ENCODE assay signal across 13 mouse cellular contexts in genomic region chr2:36035413-36036081, GRCm38 (mm10). TPM values are rescaled to one million over a fixed set of nuclear protein-coding genes. Genes with fewer than 3 reads are reported as not detected.
DNase-seq lines count a peak whose midpoint lies in the region; ATAC-seq lines count a peak whose summit lies in the region.
"Had no signal": no experiment of that assay in that cellular context is flagged by ENCODE, and none has a peak within 500 bp of the region (broad histone marks: within the 10 kb centered on the region; RNA-seq: fewer than 3 reads in every experiment).

No protein-coding gene starts in this region.

- peak overlapping the region; percentile 68 for H3K27ac ChIP-seq in kidney, embryonic 15.5 days
- H3K27ac ChIP-seq: layer of hippocampus, adult 2 months had no signal

- H3K4me2 ChIP-seq in kidney, embryonic 15.5 days, result no peak overlapping the region

- H3K4me1 ChIP-seq in kidney, embryonic 15.5 days, result peaks cover 19% of the 10 kb centered on the region

- H3K27me3 ChIP-seq in kidney, embryonic 15.5 days, result no peaks in the 10 kb centered on the region

- no peak overlapping the region for H3K4me3 ChIP-seq in kidney, embryonic 15.5 days (replicated peaks)
- H3K4me3 ChIP-seq: layer of hippocampus, adult 2 months had no signal

- H3K36me3 ChIP-seq in kidney, embryonic 15.5 days, result peaks cover 49% of the 10 kb centered on the region

- intact Hi-C loops in left cerebral cortex, postnatal 10 days (cut with DNase I), result no loop called here

- 45% methylated on average over 11 of the region's 11 CpGs for WGBS in kidney, embryonic 15.5 days

- no peak overlapping the region for H3K9ac ChIP-seq in kidney, embryonic 15.5 days

- no peak for DNase-seq in kidney, adult 9 months
- DNase-seq in heart, postnatal 4 days, result peak; percentile 42
- DNase-seq in left cerebral cortex, postnatal 10 days (ENCODE audit: extremely low spot score in 1 of 2, low spot score in 2 of 2), result no peak
- no peak for DNase-seq in cerebellum, postnatal 25 days
- DNase-seq: cerebellum, postnatal 36 days; thymus, postnatal 36 days had no signal

- H3K9me3 ChIP-seq in kidney, embryonic 15.5 days (replicated peaks), result no peaks in the 10 kb centered on the region

- 0 out of 2 replicates have a peak, but pooled peaks have one; percentile 49 for ATAC-seq in kidney, embryonic 15.5 days (replicated peaks; ENCODE audit: low FRiP score)
- peak; percentile 85 for ATAC-seq in common myeloid progenitor, adult 5-6 weeks (replicated peaks; ENCODE audit: low read depth, poor library complexity, severe bottlenecking)
- peak; percentile 86 for ATAC-seq in megakaryocyte progenitor cell, adult 5-6 weeks (replicated peaks; ENCODE audit: poor library complexity)

RNA-seq across cellular contexts. Expression of gene Ndufa8, which starts 13.7 kb away (rescaled TPM):
- 252 and 254 TPM in 2 replicates for polyA plus RNA-seq in kidney, embryonic 15.5 days (2015; fragmentation: Nextera tagmentation; extraction: Ambion mirVana)
- 50.7 and 59.9 TPM in 2 replicates for total RNA-seq in common myeloid progenitor, adult 5-6 weeks (2017)
- 100 to 1,000 TPM; 487 to 501 TPM for total RNA-seq in heart, postnatal 4 days (2021)
- 85.0 and 100 TPM in 2 replicates for total RNA-seq in megakaryocyte progenitor cell, adult 5-6 weeks (2015)
- 42.4 and 53.3 TPM in 2 replicates for total RNA-seq in megakaryocyte progenitor cell, adult 5-6 weeks (2017)
- total RNA-seq in left cerebral cortex, postnatal 10 days (2021), result 100 to 1,000 TPM; 167 to 177 TPM

RNA-seq across cellular contexts. Expression of gene Morn5, which starts 13.7 kb away (rescaled TPM):
- polyA plus RNA-seq in kidney, embryonic 15.5 days (2015; fragmentation: Nextera tagmentation; extraction: Ambion mirVana), result 0.40 and 0.91 TPM in 2 replicates
- total RNA-seq in common myeloid progenitor, adult 5-6 weeks (2017), result not detected in 2 replicates
- total RNA-seq in heart, postnatal 4 days (2021), result not detected
- not detected in 2 replicates for total RNA-seq in megakaryocyte progenitor cell, adult 5-6 weeks (2015)
- total RNA-seq in megakaryocyte progenitor cell, adult 5-6 weeks (2017), result not detected in 2 replicates
- 1 to 10 TPM; 1.0 to 1.6 TPM for total RNA-seq in left cerebral cortex, postnatal 10 days (2021)
- total RNA-seq: megakaryocyte-erythroid progenitor cell, adult 5-6 weeks had no signal
- polyA plus RNA-seq: heart, embryonic 14.5 days; limb, embryonic 11.5 days had no signal

RNA-seq across cellular contexts. Expression of gene Ttll11, which starts 55.8 kb away (rescaled TPM):
- polyA plus RNA-seq in kidney, embryonic 15.5 days (2015; fragmentation: Nextera tagmentation; extraction: Ambion mirVana), result 0.36 and 0.88 TPM in 2 replicates
- 0.55 TPM in 1 of 2 replicates, not detected in the other for total RNA-seq in common myeloid progenitor, adult 5-6 weeks (2017)
- 1 to 10 TPM; 2.2 to 2.7 TPM for total RNA-seq in heart, postnatal 4 days (2021)
- total RNA-seq in megakaryocyte progenitor cell, adult 5-6 weeks (2015), result not detected in 2 replicates
- 0.04 TPM in 1 of 2 replicates, not detected in the other for total RNA-seq in megakaryocyte progenitor cell, adult 5-6 weeks (2017)
- total RNA-seq in left cerebral cortex, postnatal 10 days (2021), result 10 to 100 TPM; 16.1 to 16.3 TPM

Comparison
In these comparisons a context has a peak if more than half of its experiments do, and no peak if none do; other contexts are left out.
1. RNA of gene Ttll11, which starts 55.8 kb away (total RNA-seq): 16.1 to 16.3 TPM in left cerebral cortex, postnatal 10 days; 2.2 to 2.7 TPM in heart, postnatal 4 days, 0.55 TPM in common myeloid progenitor, adult 5-6 weeks and 0.04 TPM in megakaryocyte progenitor cell, adult 5-6 weeks; every median in the first group is over 4 times any median in the second.
2. Peak in every context shown above with its lines, with median percentiles within 50 percentile points of each other: ATAC-seq.